Mouse (Mus musculus) ovary, adult 2 months (tissue): ENCODE results near the gene Gad1. TPM values are rescaled to one million over a fixed set of nuclear protein-coding genes. Genes with fewer than 3 reads are reported as not detected.

ENCODE experiments used
- polyA plus RNA-seq: library from polyadenylated mRNA; depleted of rRNA; stranded (reverse); fragments of >200 nt; gene quantifications from 2 replicates; pipeline ENCODE4 v1.2.3, GENCODE M21; 2012; rRNA removed

Gad1 gene
- polyA plus RNA-seq: 0.10 TPM in 1 of 2 replicates, not detected in the other

DNA sequence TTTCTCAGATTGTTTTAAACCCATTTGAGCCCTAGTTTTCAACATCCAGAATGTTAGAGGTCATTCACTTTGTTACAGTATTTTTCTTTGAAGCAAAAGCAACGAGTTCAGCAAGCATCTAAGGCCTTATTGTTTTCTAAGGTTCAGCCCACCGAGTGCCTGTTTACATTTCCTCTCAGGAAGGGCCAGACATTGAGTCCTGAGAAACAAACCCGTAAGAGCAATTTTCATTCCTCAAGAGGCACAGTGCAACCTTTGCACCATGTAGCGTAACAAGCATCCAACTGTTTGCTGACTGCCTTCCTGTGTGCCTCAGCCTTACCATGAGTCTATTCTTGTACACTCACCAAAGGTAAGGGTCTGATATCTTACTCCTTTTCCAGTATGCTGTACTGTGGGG is at the start of gene Gad1:
TSS of gene Gad1 (plus strand) at position 301 of the 400 bp plus-strand sequence.

GRCm38 (mm10) chr2:70508496-70508895 is 44.4 kb upstream of the Gad1 start, which contains the start of gene Erich2:
Gene Erich2, plus strand, starts transcription at chr2:70508819.

Other genes with a start within 250 kb of the Gad1 start
- 6.0 and 8.4 TPM in 2 replicates for gene Sp5, start 78.1 kb upstream of the Gad1 start, polyA plus RNA-seq
- gene Erich2, start 44.3 kb upstream of the Gad1 start, polyA plus RNA-seq: 1.2 and 2.7 TPM in 2 replicates
- gene Gorasp2, start 108.5 kb downstream of the Gad1 start, polyA plus RNA-seq: 127 and 139 TPM in 2 replicates
- gene Gm26558, start 109.0 kb downstream of the Gad1 start, polyA plus RNA-seq: 1.5 and 4.7 TPM in 2 replicates